Mouse (Mus musculus): ENCODE measurements at regions not wholly inside any gene's neighbourhood (a gene's known extent, or its start where the extent isn't known, plus 50 kb on each side); places are given as distances from the start of the nearest gene placed in this dataset.

- Histone ChIP-seq H3K27ac (ENCODE audit: low read length) (no peak overlapping the region), H3K36me3 (ENCODE audit: control insufficient read depth, insufficient read depth, low read length) (no peaks in the 10 kb centered on the region), H3K9me3 (replicated peaks; ENCODE audit: control insufficient read depth, low read length) (no peaks in the 10 kb centered on the region), H3K9ac (ENCODE audit: low read length) (no peak overlapping the region), H3K4me3 (replicated peaks; ENCODE audit: low read length) (no peak overlapping the region), H3K27me3 (ENCODE audit: control insufficient read depth, insufficient read depth, low read length) (no peaks in the 10 kb centered on the region), H3K4me2 (ENCODE audit: low read depth, low read length) (no peak overlapping the region), H3K4me1 (ENCODE audit: control insufficient read depth, insufficient read depth, low read length) (no peaks in the 10 kb centered on the region)
- 40% methylated on average over 4 of the region's 4 CpGs for WGBS
- no peak for ATAC-seq (ENCODE audit: insufficient read depth, low FRiP score)
These were observed 156.8 kb upstream of the Nrp1 start for GRCm38 (mm10) chr8:128201635-128202034.

GRCm38 (mm10) chr8:128202158-128202886, 156.1 kb upstream of the Nrp1 start:
- H3K9ac ChIP-seq (ENCODE audit: low read length), result no peak overlapping the region
- no peaks in the 10 kb centered on the region for H3K36me3 ChIP-seq (ENCODE audit: control insufficient read depth, insufficient read depth, low read length)
- no peaks in the 10 kb centered on the region for H3K9me3 ChIP-seq (replicated peaks; ENCODE audit: control insufficient read depth, low read length)
- no peak overlapping the region for H3K4me2 ChIP-seq (ENCODE audit: low read depth, low read length)
- no peaks in the 10 kb centered on the region for H3K27me3 ChIP-seq (ENCODE audit: control insufficient read depth, insufficient read depth, low read length)
- no peak for ATAC-seq (ENCODE audit: insufficient read depth, low FRiP score)
- H3K4me3 ChIP-seq (replicated peaks; ENCODE audit: low read length), result no peak overlapping the region
- WGBS, result 73% methylated on average over 4 of the region's 4 CpGs
- H3K4me1 ChIP-seq (ENCODE audit: control insufficient read depth, insufficient read depth, low read length), result no peaks in the 10 kb centered on the region
- H3K27ac ChIP-seq (ENCODE audit: low read length), result no peak overlapping the region

- 57% methylated on average over 3 of the region's 3 CpGs for WGBS
- H3K4me3 ChIP-seq (replicated peaks; ENCODE audit: low read length), result no peak overlapping the region
- H3K27ac ChIP-seq (ENCODE audit: low read length), result no peak overlapping the region
- no peak overlapping the region for H3K9ac ChIP-seq (ENCODE audit: low read length)
- no peaks in the 10 kb centered on the region for H3K27me3 ChIP-seq (ENCODE audit: control insufficient read depth, insufficient read depth, low read length)
- H3K9me3 ChIP-seq (replicated peaks; ENCODE audit: control insufficient read depth, low read length), result no peaks in the 10 kb centered on the region
- no peaks in the 10 kb centered on the region for H3K36me3 ChIP-seq (ENCODE audit: control insufficient read depth, insufficient read depth, low read length)
- ATAC-seq (ENCODE audit: insufficient read depth, low FRiP score), result no peak
- no peaks in the 10 kb centered on the region for H3K4me1 ChIP-seq (ENCODE audit: control insufficient read depth, insufficient read depth, low read length)
- H3K4me2 ChIP-seq (ENCODE audit: low read depth, low read length), result no peak overlapping the region
These were observed 153.6 kb upstream of the Nrp1 start for GRCm38 (mm10) chr8:128204803-128205202.

GRCm38 (mm10) chr8:128207138-128207537, 151.3 kb upstream of the Nrp1 start:
- Histone ChIP-seq H3K9me3 (replicated peaks; ENCODE audit: control insufficient read depth, low read length) (no peaks in the 10 kb centered on the region), H3K4me3 (replicated peaks; ENCODE audit: low read length) (no peak overlapping the region), H3K9ac (ENCODE audit: low read length) (no peak overlapping the region), H3K36me3 (ENCODE audit: control insufficient read depth, insufficient read depth, low read length) (no peaks in the 10 kb centered on the region), H3K27ac (ENCODE audit: low read length) (no peak overlapping the region), H3K4me2 (ENCODE audit: low read depth, low read length) (no peak overlapping the region), H3K27me3 (ENCODE audit: control insufficient read depth, insufficient read depth, low read length) (no peaks in the 10 kb centered on the region), H3K4me1 (ENCODE audit: control insufficient read depth, insufficient read depth, low read length) (no peaks in the 10 kb centered on the region)
- no peak for ATAC-seq (ENCODE audit: insufficient read depth, low FRiP score)

- Histone ChIP-seq H3K36me3 (ENCODE audit: control insufficient read depth, insufficient read depth, low read length) (no peaks in the 10 kb centered on the region), H3K27ac (ENCODE audit: low read length) (peak overlapping the region; percentile 14; the same call in 1 of the 2 replicates), H3K9me3 (replicated peaks; ENCODE audit: control insufficient read depth, low read length) (no peaks in the 10 kb centered on the region), H3K4me1 (ENCODE audit: control insufficient read depth, insufficient read depth, low read length) (no peaks in the 10 kb centered on the region), H3K4me3 (replicated peaks; ENCODE audit: low read length) (no peak overlapping the region), H3K9ac (ENCODE audit: low read length) (no peak overlapping the region), H3K4me2 (ENCODE audit: low read depth, low read length) (no peak overlapping the region), H3K27me3 (ENCODE audit: control insufficient read depth, insufficient read depth, low read length) (no peaks in the 10 kb centered on the region)
- no peak for ATAC-seq (ENCODE audit: insufficient read depth, low FRiP score)
- WGBS, result 53% methylated on average over 5 of the region's 5 CpGs
These were observed 147.6 kb upstream of the Nrp1 start for GRCm38 (mm10) chr8:128210761-128211160.

- 85% methylated on average over 3 of the region's 3 CpGs for WGBS
These were observed 146.2 kb upstream of the Nrp1 start for GRCm38 (mm10) chr8:128212223-128212622.

GRCm38 (mm10) chr8:128214256-128214655, 144.1 kb upstream of the Nrp1 start:
- 47% methylated on average over 2 of the region's 2 CpGs for WGBS
- H3K27ac ChIP-seq (ENCODE audit: low read length), result no peak overlapping the region
- no peaks in the 10 kb centered on the region for H3K9me3 ChIP-seq (replicated peaks; ENCODE audit: control insufficient read depth, low read length)
- no peak for ATAC-seq (ENCODE audit: insufficient read depth, low FRiP score)
- H3K36me3 ChIP-seq (ENCODE audit: control insufficient read depth, insufficient read depth, low read length), result no peaks in the 10 kb centered on the region
- no peaks in the 10 kb centered on the region for H3K4me1 ChIP-seq (ENCODE audit: control insufficient read depth, insufficient read depth, low read length)
- H3K4me3 ChIP-seq (replicated peaks; ENCODE audit: low read length), result no peak overlapping the region
- no peaks in the 10 kb centered on the region for H3K27me3 ChIP-seq (ENCODE audit: control insufficient read depth, insufficient read depth, low read length)
- H3K4me2 ChIP-seq (ENCODE audit: low read depth, low read length), result no peak overlapping the region
- no peak overlapping the region for H3K9ac ChIP-seq (ENCODE audit: low read length)

More at GRCm38 (mm10) chr8:128212223-128212622, 146.2 kb upstream of the Nrp1 start:
- no peak for ATAC-seq (ENCODE audit: insufficient read depth, low FRiP score)
- Histone ChIP-seq H3K4me1 (ENCODE audit: control insufficient read depth, insufficient read depth, low read length) (no peaks in the 10 kb centered on the region), H3K9ac (ENCODE audit: low read length) (no peak overlapping the region), H3K4me3 (replicated peaks; ENCODE audit: low read length) (no peak overlapping the region), H3K9me3 (replicated peaks; ENCODE audit: control insufficient read depth, low read length) (no peaks in the 10 kb centered on the region), H3K27ac (ENCODE audit: low read length) (no peak overlapping the region), H3K4me2 (ENCODE audit: low read depth, low read length) (no peak overlapping the region), H3K27me3 (ENCODE audit: control insufficient read depth, insufficient read depth, low read length) (no peaks in the 10 kb centered on the region), H3K36me3 (ENCODE audit: control insufficient read depth, insufficient read depth, low read length) (no peaks in the 10 kb centered on the region)

GRCm38 (mm10) chr8:128218886-128219285, 139.5 kb upstream of the Nrp1 start:
- H3K4me2 ChIP-seq (ENCODE audit: low read depth, low read length), result no peak overlapping the region
- H3K36me3 ChIP-seq (ENCODE audit: control insufficient read depth, insufficient read depth, low read length), result no peaks in the 10 kb centered on the region
- H3K4me1 ChIP-seq (ENCODE audit: control insufficient read depth, insufficient read depth, low read length), result peaks cover 4% of the 10 kb centered on the region; the same call in 1 of the 2 replicates
- H3K27me3 ChIP-seq (ENCODE audit: control insufficient read depth, insufficient read depth, low read length), result no peaks in the 10 kb centered on the region
- 73% methylated on average over 2 of the region's 2 CpGs for WGBS
- no peak overlapping the region for H3K27ac ChIP-seq (ENCODE audit: low read length)
- H3K4me3 ChIP-seq (replicated peaks; ENCODE audit: low read length), result no peak overlapping the region
- no peak overlapping the region for H3K9ac ChIP-seq (ENCODE audit: low read length)
- H3K9me3 ChIP-seq (replicated peaks; ENCODE audit: control insufficient read depth, low read length), result no peaks in the 10 kb centered on the region
- ATAC-seq (ENCODE audit: insufficient read depth, low FRiP score), result no peak

GRCm38 (mm10) chr8:128219539-128219938, 138.9 kb upstream of the Nrp1 start:
- Histone ChIP-seq H3K9me3 (replicated peaks; ENCODE audit: control insufficient read depth, low read length) (no peaks in the 10 kb centered on the region), H3K27ac (ENCODE audit: low read length) (no peak overlapping the region), H3K9ac (ENCODE audit: low read length) (no peak overlapping the region), H3K36me3 (ENCODE audit: control insufficient read depth, insufficient read depth, low read length) (no peaks in the 10 kb centered on the region), H3K27me3 (ENCODE audit: control insufficient read depth, insufficient read depth, low read length) (no peaks in the 10 kb centered on the region), H3K4me2 (ENCODE audit: low read depth, low read length) (no peak overlapping the region), H3K4me1 (ENCODE audit: control insufficient read depth, insufficient read depth, low read length) (peaks cover 4% of the 10 kb centered on the region; the same call in 1 of the 2 replicates), H3K4me3 (replicated peaks; ENCODE audit: low read length) (no peak overlapping the region)
- no peak for ATAC-seq (ENCODE audit: insufficient read depth, low FRiP score)

All from stomach, embryonic 16.5 days (tissue).